Mouse (Mus musculus) kidney, postnatal 10 days (tissue): ENCODE data around the gene Pacsin3.
"Not testable (repeated sequence)": the region's sequence is repeated elsewhere in the genome, so short reads cannot be mapped to it uniquely, and the experiment has no call there.

Experiments used
- DNase-seq: peaks from one replicate; pipeline ENCODE4 v3.0.0; 2021; ENCODE audit warnings: mixed read lengths

The Pacsin3 gene

DNA sequence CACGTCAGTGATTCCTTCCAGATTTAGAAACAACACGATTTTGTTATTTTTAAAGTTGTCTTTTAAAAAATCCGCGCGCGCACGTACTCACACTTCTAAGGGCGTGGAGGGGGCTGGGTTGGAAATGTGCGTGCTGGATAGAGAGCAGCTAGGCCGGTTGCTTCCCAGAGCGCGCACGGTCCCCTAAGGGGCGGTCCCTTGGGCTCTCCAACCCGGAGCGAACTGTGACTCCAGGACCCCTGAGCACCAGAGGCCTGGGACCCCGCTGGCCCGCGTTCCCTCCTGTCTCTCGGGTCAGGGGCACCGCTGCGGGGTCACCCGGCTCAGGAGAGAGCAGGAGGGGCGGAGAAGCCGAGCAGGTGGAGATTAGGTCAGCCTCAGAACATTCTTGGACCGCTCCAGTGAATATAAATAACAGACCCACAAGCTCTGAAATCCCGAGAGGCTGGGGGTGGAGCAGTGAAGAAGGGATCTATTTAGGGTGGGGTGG, at the start of gene Pacsin3:
Gene Pacsin3, plus strand, starts transcription at position 294 of the 490 bp plus-strand sequence.
- peak; percentile 49 for DNase-seq

GRCm38 (mm10) chr2:91206254-91206775, 49.4 kb upstream of the Pacsin3 start:
- DNase-seq: no peak

DNA sequence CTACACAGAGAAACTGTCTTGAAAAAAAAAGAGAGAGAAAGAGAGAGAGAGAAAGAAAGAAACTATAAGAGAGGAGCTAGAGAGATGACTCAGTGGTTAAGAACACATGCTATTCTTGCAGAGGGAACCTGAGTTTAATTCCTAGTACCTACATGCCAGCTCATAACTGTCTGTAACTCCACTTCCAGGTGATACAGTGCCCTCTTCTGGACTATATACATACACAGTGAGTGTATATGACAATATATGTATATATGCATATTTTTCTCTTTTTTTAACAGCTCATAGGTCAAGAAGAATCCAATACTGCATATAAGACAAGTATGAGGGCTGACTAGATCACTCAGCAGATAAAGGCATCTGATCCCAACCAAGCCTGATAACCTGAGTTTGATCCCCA, 42.4 kb upstream of the Pacsin3 start:
- DNase-seq: no peak

DNA sequence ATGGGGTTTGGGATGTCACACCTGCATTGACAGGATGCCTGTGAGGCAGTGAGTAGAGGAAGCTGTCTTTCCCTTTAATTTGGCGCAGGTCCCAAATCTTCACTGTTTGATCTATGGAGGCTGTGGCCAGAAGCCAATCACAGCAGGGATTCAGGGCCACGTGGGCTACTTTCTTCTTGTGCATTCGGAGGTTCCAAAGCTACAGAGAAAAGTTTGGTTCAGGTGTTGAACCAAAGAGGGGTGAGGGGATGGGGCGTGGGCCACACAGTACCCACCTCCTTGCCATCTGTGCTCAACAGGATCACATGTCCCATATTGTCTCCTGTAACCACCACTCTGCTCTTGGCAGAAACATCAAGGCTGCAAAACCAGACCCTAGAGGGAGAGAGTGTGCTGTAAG, 38.7 kb upstream of the Pacsin3 start:
- no peak for DNase-seq

DNA sequence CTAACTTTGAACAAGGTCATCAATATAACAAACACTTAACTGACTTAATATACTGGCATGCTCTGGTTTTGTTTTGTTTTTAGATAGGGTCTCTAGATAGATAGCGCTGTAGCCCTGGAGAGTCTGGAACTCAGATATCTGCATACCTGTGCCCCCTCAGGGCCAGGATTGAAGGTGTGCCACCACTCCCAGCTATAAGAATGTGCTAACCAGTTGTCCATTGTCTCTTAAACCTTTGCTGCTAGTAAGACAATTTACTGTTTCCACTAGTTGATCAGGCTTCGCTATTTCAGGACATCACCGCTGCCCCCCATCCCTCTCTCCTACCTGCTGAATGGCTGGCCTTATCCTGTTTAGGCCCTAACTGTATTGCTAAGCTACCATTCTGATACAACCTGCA, 35.3 kb upstream of the Pacsin3 start:
- no peak for DNase-seq

DNA sequence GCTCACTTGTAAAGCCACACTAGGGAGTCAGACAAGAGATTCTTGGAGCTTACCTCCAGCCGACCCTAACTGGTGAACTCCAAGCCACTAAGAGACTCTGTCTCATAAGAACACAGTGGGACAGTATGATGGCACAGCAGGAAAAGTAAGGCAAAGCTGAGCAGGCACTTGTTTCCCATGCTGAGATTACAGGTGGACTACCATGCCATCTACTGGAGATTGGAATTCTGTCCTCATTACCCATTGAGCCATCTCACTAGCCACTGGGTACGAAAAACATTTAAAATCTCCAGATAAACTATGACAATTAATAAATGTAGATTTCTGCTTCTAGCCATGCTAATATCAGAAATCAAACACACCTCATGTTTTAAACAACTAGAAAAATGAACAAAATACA, 32.1 kb upstream of the Pacsin3 start:
- DNase-seq: no peak

DNA sequence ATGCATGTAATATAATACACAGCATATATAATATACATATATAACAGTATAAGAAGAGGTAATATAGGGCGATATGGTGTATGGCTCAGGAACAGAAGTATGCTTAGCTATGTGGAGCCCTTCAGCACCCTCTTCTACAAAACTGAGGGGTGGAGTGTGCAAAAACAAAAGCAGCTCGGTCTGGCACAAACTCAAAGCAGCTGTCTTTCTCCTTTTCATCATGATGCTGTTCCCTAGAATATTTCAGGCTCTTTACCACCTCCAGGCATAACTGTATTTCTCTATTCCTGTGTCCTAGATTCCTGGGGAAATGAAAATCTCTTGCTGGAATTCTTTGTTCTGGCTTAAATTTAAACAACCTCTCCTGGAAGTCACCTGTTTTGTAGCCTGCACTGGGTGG, 26.0 kb upstream of the Pacsin3 start:
- DNase-seq: no peak

DNA sequence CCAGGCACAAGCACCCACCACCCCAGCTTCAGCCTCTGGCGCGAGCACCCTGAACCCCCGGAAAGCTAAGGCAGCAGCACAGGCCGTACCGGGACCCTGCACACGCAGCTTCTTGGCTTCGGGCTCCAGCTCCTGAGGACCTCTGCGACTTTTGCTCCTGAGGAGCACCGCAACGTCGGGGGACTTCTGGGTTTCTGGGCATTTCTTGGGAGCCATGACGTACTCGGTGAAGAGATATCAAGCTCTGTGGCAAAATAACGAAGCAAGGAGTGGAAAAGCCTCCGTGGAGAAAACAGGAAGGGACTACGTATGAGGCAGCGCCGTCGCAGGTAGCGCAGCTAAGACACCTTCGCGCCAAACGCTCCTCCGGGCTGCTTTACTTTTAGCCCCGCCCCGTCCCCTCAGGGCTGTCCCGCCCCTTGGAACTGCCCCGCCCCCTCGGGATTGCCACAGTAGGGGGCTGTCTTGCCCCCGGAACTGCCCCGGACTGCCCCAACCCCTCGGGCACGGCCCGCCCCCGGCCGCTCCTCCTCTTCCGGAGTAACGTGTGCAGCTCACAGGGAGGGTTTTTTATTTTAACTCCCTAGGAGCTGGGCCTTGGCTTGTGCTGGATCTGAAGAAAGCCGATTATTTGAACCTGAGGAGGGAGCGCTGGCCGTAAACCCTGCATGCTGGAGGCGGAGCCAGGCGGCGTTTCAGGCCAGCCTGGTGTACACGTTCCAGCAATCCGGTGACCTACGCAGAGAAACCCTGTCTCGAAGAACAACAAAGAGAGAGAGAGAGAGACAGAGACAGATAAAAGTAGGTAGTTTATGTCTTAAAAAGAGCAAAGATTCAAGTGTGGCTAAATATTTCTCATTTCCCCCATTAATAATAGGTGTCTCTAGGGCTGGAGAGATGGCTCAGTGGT, 18.9 kb upstream of the Pacsin3 start, which contains the start of gene Ddb2:
Gene Ddb2, minus strand, starts transcription at position 382 of the 910 bp plus-strand sequence.
- DNase-seq: peak; percentile 98

DNA sequence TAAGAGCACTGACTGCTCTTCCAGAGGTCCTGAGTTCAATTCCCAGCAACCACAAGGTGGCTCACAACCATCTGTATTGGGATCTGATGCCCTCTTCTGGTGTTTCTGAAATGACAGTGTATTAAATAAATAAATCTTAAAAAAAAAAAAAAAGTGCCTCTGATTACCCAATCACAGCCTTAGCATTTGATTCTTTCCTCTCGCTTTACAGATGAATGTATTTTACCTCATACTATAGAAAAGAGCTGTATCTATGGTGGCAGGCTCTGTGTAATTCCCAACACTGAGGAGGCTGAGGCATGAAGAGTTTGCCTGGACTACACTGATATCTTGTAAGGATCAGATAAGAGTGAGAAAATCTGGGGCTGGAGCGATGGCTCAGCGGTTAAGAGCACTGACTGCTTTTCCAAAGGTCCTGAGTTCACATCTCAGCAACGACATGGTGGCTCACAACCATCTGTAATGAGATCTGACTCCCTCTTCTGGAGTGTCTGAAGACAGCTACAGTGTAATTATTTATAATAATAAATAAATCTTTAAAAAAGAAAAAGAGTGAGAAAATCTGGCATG, 18.2 kb upstream of the Pacsin3 start:
- not testable (repeated sequence) for DNase-seq

GRCm38 (mm10) chr2:91242547-91242946, 13.2 kb upstream of the Pacsin3 start:
- DNase-seq: no peak

DNA sequence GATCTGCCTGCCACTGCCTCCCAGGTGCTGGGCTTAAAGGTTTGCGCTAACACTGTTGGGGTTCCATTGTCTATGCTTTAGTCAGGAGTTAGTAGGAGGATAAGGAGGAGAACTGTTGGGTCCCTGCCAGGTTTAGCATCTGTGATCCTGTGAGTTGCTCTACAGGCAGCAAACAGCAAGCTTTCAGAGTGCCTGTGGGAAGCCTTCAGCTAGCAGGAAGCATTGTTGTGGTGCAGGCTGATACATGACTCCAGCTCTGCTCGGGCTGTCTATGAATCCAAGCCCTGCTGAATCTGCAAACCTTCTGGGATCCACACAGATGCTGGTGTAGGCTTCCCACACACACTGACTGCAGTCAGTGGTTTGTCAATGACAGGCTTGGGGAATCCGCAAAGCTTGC, 12.3 kb upstream of the Pacsin3 start:
- no peak for DNase-seq

DNA sequence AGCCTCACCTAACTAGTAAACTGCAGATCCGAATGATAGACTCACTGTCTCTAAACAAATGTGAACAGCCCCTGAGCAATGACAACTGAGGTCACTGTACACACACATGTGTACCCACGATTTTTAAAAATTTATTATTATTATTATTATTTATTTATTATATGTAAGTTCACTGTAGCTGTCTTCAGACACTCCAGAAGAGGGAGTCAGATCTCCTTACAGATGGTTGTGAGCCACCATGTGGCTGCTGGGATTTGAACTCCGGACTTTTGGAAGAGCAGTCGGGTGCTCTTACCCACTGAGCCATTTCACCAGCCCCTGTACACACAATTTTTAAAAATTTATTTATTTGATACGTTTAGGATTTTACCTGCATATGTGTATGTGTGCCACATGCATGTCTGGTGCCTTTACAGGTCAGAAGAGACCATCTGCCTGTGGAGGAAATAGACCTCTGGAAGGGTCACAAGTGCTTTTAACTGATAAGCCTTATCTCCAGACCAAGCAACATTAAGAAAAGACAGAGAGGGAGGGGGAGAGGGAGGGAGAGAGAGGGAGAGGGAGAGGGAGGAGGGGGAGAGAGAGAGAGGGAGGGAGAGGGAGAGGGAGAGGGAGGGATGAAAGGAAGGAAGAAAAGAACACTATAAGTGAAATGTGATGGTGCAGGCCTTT, 11.1 kb upstream of the Pacsin3 start:
- DNase-seq: no peak

DNA sequence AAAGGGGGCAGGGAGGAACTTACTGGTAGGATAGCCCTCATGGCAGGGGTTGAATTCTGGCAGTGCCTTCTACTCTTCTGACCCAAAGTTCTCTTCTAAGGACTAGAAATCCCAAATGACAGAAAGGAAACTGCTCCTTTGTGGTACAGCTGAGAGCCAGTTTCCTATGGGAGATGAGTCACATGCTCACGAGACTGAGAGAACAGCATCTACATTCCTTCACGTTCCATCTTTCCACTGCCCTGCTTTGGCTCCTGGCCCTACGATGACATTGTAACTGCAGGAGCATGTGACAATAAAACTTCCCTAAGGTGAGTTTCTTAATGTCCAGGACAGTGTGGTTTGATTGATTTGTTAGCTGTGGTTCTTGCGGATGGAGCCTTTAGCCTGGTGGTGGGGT, 7.4 kb upstream of the Pacsin3 start:
- DNase-seq: no peak

DNA sequence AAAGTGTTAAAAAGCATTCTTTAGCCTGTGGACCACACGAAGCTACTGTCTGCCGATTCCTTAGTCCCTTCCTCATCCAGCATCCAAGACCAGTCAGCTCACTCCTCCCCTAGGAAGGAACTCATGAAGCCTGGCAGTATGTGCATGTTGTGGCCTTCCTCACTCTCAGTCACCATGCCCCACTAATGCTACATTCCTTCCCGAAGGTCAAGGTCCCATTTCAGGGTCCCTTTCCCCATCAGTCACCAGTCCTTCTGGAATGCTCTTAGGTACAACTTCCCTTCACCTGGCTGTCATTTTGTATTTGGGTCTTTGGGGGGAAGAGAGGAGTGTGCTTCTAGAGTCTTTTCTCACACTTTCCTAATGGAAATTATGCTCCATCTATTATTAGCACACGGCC, 3.8 kb upstream of the Pacsin3 start:
- no peak for DNase-seq

DNA sequence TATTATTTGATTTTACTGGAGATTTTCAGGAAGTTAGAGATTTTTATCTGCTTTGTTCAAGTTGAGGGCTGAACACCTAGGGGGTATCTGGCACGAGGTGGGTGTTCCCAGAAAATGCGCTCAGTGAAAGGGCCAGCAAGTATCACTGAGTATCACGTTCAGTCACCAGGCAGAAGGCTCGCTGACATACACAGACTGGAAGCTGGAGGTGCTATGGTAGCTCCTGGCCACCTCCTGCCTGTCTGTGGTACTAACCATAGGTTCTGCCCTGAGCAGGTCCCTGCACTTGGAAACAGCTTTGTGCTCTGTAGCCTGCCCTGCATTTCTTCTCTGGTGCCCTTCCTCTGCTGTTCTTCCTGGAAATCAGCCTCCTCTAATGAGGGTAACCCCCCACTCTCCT, 3.2 kb upstream of the Pacsin3 start:
- no peak for DNase-seq

DNA sequence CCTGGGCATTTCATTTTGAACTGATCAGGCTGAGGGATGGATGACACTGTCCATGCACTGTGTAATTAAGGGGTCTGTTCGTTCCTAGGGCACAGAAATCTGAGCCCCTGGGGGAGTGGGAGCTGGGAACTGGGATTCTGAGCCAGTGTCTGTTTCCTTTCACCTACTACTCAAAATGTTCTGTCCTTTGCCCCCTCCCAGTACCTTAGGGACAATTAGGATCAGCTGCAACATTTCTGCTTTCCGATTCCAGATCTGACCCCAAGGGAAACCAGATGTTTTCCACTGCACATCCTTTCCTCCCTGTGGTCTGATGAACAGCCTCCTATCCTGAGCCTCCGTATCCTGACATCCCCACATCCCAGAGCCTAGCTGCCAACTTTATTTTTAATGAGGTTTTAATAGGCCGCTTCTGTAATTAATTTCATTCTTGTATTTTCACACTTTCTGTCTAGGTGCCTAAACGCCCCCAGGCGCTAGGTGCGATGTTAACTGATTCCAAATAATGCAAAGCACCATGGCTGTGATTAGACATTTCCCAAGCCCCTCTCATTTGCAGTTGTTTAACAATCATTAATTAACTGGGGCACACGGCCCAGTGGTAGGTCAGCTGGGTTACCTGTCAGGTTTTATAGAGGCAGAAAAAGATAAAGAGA, 901 bp upstream of the Pacsin3 start:
- DNase-seq: no peak

GRCm38 (mm10) chr2:91256256-91257125, 737 bp downstream of the Pacsin3 start:
- peak; percentile 81 for DNase-seq

DNA sequence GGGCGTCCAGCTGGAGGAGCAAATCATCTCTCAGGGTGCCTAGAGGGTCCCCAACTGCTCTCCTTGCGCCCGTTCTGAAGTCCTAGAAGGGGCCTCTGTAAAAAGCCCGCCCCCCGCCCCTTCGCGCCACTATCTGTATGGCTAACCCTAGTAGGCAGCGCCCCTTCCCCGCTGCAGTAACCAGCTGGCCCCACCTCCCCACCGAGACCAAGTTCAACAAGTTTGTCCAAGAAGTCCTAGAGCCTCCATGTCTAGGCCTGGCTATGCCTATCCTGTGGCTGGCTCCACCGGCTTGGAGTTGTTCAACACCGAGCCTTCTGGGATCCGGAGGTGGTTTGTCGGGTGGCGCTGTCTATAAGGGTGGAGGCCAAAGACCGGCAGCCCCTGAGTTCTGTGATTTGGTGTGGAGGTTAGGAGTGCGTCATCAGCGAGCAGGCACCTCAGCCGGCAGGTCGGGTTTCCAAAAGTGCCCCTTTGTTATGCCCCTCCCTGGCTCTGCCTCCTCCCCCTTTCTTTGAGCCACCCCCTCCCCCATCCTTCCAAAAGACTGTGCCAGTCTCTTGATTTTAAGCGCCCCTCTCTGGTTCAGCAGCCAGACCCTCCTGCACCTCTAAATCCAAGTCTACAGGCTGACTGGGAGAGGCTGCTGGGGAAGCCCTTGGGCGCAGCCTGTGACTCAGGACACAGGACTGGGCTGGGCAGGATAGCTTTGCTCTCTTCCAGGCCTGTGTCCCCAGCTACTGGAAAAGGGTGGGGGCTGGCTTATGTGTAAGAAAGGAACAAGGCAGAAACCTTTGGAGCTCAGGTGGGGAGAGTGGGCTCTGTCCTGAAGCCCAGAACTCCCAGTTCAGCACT, 1.6 kb downstream of the Pacsin3 start:
- DNase-seq: peak; percentile 80

DNA sequence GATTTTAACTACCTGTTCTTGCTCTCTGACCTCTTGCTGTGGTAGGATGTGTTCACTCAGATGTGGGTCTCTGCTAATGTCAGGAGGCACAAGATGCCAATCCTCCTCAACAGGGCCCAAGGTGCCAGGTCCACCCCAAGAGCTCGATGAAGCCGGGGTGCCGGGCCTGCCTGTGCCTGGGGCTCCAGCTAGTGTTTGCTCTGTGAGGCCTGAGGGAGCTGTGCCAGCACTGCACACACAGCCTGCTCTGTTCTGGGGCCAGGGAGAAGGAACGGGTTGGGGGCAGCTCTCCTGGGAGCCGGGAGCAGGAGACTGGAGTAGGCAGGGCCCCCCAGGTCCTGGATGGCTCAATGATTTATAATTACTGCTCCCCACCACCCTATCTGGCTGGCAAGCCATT, 2.3 kb downstream of the Pacsin3 start:
- no peak for DNase-seq

GRCm38 (mm10) chr2:91258830-91259229, 3.1 kb downstream of the Pacsin3 start:
- no peak for DNase-seq

DNA sequence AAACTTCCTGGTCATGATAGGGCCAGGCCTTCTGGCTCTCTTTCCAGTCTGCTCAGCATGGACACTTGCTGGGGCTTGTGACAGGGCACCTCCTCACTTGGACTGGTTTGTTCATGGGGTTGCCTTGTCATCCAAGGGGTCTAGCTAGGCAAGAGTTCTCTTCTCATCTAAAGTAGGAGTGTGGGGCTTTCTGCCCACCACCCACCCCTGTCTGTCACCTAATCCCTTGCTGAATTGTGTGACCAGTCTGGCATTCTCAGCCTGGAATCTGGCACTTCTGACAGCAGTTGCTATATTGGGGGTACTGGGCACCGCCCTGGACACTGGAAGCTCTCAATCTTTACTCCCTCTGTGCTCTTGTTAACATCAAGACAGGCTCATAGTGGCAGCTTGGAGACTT, 3.7 kb downstream of the Pacsin3 start:
- DNase-seq: no peak
